Mouse (Mus musculus) cerebellum, postnatal 25 days (tissue): ENCODE measurements around the gene Coa3.

Experiments used
- DNase-seq, 2 experiments: peaks; one replicate each; pipeline ENCODE4 v3.0.0; 2021; ENCODE audit warnings: mixed read lengths in 2 of 2

Coa3 gene

GRCm38 (mm10) chr11:101248258-101248994, 30.5 kb downstream of the Coa3 start:
- DNase-seq: peak; percentile 55 to 73

- no peak for DNase-seq
Observed at GRCm38 (mm10) chr11:101247521-101248030, 31.3 kb downstream of the Coa3 start.

- no peak for DNase-seq
Observed at GRCm38 (mm10) chr11:101246702-101247012, 32.3 kb downstream of the Coa3 start.

GRCm38 (mm10) chr11:101245855-101246701, 32.8 kb downstream of the Coa3 start, which contains the start of gene Ramp2:
Gene Ramp2 (plus strand): TSS chr11:101246028.
- peak; percentile 25 to 45 for DNase-seq

GRCm38 (mm10) chr11:101245071-101245470, 33.8 kb downstream of the Coa3 start:
- no peak for DNase-seq

- no peak for DNase-seq
Observed at GRCm38 (mm10) chr11:101238071-101238647, 40.8 kb downstream of the Coa3 start.

GRCm38 (mm10) chr11:101236782-101237181, 42.1 kb downstream of the Coa3 start:
- DNase-seq: no peak

- no peak for DNase-seq
Observed at GRCm38 (mm10) chr11:101235429-101235828, 43.5 kb downstream of the Coa3 start.

GRCm38 (mm10) chr11:101234124-101234523, 44.8 kb downstream of the Coa3 start:
- no peak for DNase-seq

- DNase-seq: no peak
Observed at GRCm38 (mm10) chr11:101233240-101233639, 45.7 kb downstream of the Coa3 start.

- no peak for DNase-seq
Observed at GRCm38 (mm10) chr11:101232010-101232839, 46.7 kb downstream of the Coa3 start.

- DNase-seq: peak; percentile 17 to 20
Observed at GRCm38 (mm10) chr11:101230991-101231871, 47.7 kb downstream of the Coa3 start.

- DNase-seq: no peak
Observed at GRCm38 (mm10) chr11:101230526-101230925, 48.4 kb downstream of the Coa3 start.

- DNase-seq: no peak
Observed at GRCm38 (mm10) chr11:101230061-101230511, 48.8 kb downstream of the Coa3 start.

- DNase-seq: peak in 1 of 2 experiments; percentile 36
Observed at GRCm38 (mm10) chr11:101229361-101229900, 49.5 kb downstream of the Coa3 start.
